8 mouse cellular contexts compared by ENCODE assay signal in the genomic region with DNA sequence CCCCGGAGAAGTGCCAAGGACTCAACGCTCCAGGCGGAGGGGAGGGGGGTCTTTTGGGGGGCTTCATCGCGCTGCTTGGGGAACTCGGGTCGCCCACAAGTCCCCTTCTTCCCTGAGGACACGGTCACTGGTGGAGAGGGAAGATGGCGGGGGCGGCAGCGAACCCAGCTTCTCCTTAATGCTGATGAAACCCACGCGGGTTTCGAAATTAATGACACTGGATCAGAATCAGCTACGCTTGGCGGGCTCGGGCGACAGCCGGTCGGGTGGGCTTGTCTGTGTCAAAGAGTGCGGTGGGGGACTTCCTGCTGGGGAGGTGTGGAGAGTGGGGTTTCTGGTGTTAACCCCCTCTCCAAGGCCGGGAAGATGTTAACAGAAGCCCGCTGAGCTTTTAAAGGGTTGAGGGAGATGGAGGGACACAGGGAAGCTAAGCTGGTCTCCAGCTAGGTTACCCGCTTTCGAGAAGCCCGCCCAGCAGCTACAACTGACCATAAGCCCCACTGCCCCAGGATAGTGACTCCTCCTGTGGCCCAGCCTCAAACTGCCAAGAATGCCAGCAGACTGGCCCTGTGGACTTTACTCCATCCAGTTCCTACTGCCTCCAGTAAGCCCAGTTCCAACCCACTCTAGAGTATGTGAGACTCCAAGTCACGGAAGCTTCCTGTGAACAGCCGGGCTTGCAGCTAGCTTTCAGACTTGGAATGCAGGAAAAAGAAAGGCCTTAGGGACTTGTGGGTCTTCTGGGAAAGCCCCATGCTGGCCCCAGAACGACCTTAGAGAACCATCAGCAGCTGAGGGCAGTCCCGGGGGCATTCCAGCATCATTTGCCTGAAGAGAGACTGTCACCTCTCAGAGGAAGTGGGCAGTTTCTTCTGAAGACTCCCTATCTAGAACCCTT.
DNase-seq lines count a peak whose midpoint lies in the region; ATAC-seq lines count a peak whose summit lies in the region.

No protein-coding gene starts in this region.

- H3K9ac ChIP-seq in heart, embryonic 14.5 days (ENCODE audit: low read length), result peak overlapping the region; percentile 88
- H3K9ac ChIP-seq in midbrain, embryonic 15.5 days, result peak overlapping the region; percentile 58

- WGBS in heart, embryonic 14.5 days, result 18% methylated on average over 28 of the region's 30 CpGs
- 23% methylated on average over 30 of the region's 30 CpGs for WGBS in midbrain, embryonic 15.5 days

- 0 out of 2 replicates have a peak, but pooled peaks cover 4% of the 10 kb centered on the region for H3K27me3 ChIP-seq in heart, embryonic 14.5 days (ENCODE audit: control insufficient read depth, insufficient read depth, low read length)
- peaks cover 9% of the 10 kb centered on the region; the same call in 1 of the 2 replicates for H3K27me3 ChIP-seq in midbrain, embryonic 15.5 days (replicated peaks)

- DNase-seq in layer of hippocampus, adult 9-11 months, result peak; percentile 5
- DNase-seq in layer of hippocampus, postnatal 10 days (ENCODE audit: low spot score in 2 of 2), result no peak
- peak; percentile 28 for DNase-seq in embryo, embryonic 10 days (ENCODE audit: low spot score)
- DNase-seq in kidney, postnatal 36 days, result peak; percentile 34 to 51
- DNase-seq in thymus, postnatal 36 days, result peak; percentile 23 to 24
- no peak for DNase-seq in frontal cortex, postnatal 25 days (ENCODE audit: low spot score in 2 of 2)

- H3K4me1 ChIP-seq in heart, embryonic 14.5 days (ENCODE audit: control insufficient read depth in 2 of 2, insufficient read depth in 2 of 2, low read length in 2 of 2), result peaks cover 12 to 18% of the 10 kb centered on the region in 2 experiments; a peak in 3 of 4 replicates
- H3K4me1 ChIP-seq in midbrain, embryonic 15.5 days, result peaks cover 11% of the 10 kb centered on the region

- no peak for ATAC-seq in heart, embryonic 14.5 days (ENCODE audit: insufficient number of reproducible peaks, insufficient read depth, low FRiP score, low read depth)
- peak; percentile 40 for ATAC-seq in midbrain, embryonic 15.5 days (replicated peaks)

- H3K27ac ChIP-seq in heart, embryonic 14.5 days (replicated peaks in 1 of 2; ENCODE audit: control insufficient read depth in 1 of 2, insufficient read depth in 1 of 2, low read depth in 2 of 2, low read length in 2 of 2), result peak overlapping the region; percentile 81 to 91
- peak overlapping the region; percentile 83 for H3K27ac ChIP-seq in midbrain, embryonic 15.5 days

- H3K4me3 ChIP-seq in heart, embryonic 14.5 days (ENCODE audit: control insufficient read depth in 1 of 2, insufficient read depth in 1 of 2, low read depth in 1 of 2, low read length in 2 of 2), result peak overlapping the region; percentile 48 to 55
- peak overlapping the region; percentile 40 for H3K4me3 ChIP-seq in midbrain, embryonic 15.5 days

- H3K4me2 ChIP-seq in heart, embryonic 14.5 days (ENCODE audit: low read length), result peak overlapping the region; percentile 76
- H3K4me2 ChIP-seq in midbrain, embryonic 15.5 days, result peak overlapping the region; percentile 68

- no peaks in the 10 kb centered on the region for H3K36me3 ChIP-seq in heart, embryonic 14.5 days (ENCODE audit: control insufficient read depth, insufficient read depth, low read length)
- no peaks in the 10 kb centered on the region for H3K36me3 ChIP-seq in midbrain, embryonic 15.5 days (replicated peaks)

- no peaks in the 10 kb centered on the region for H3K9me3 ChIP-seq in heart, embryonic 14.5 days (ENCODE audit: control insufficient read depth, low read length)
- H3K9me3 ChIP-seq in midbrain, embryonic 15.5 days, result no peaks in the 10 kb centered on the region

Comparison
In these comparisons a context has a peak if more than half of its experiments do, and no peak if none do; other contexts are left out.
1. DNase-seq: peak in layer of hippocampus, adult 9-11 months (single experiment), embryo, embryonic 10 days (single experiment), kidney, postnatal 36 days (2 of 2) and thymus, postnatal 36 days (2 of 2); none in layer of hippocampus, postnatal 10 days (0 of 2) and frontal cortex, postnatal 25 days (0 of 2).